Mouse (Mus musculus): ENCODE measurements around the gene Ubap1l.

DNA sequence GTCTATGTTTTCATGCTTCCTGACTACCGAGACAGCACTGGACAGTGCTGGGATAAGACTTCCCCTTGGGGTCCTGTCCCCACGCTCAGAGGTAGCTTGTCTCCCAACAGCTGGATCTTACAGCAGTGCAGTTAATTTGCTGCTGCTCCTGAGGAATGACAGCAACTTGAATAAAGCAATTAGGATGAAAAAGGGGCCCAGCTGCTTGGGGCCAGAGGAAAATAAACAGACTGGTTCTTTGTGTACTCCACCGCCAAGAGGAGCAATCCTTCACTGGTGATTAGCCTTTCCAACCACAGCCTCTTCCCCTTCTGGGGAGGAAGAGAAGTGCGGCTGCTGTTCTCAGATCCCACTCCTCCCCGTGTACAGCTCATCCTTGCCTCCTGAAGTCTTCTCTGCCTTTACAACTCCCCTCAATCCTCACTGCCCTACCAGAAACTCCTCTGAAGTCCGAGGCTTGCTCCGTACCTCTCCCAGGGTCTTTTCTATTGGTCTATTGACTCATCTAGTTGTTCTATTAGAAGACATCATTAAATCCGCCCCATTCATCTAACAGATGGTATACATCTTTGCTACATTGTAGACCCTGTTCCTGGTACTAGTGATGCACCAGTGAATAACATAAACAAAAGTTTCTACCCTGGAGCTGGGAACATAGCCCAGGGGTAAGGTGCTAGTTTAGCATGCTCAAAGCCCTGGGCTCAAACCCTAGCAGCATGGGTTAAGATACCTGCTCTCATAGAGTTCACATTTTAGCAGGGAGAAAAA lies 25.7 kb downstream of the Ubap1l start:
- TF ChIP-seq CTCF (IDR thresholded peaks at IDR 0.05; ENCODE audit: insufficient read depth, low read depth, low read length) (no peak), POLR2A (IDR thresholded peaks at IDR 0.05; ENCODE audit: insufficient read depth, low read depth, low read length) (no peak)
